Mouse (Mus musculus) CD4-positive naive resting alpha-beta T cell, adult 76 days (primary cell): ENCODE data around the gene Dclre1a. TPM values are rescaled to one million over a fixed set of nuclear protein-coding genes. Genes with fewer than 3 reads are reported as not detected.

Experiments
- total RNA-seq: library from RNA; stranded (reverse); gene quantifications from one replicate; pipeline ENCODE4 v1.2.4, GENCODE M21; 2023

Dclre1a gene
- 9.7 TPM for total RNA-seq

DNA sequence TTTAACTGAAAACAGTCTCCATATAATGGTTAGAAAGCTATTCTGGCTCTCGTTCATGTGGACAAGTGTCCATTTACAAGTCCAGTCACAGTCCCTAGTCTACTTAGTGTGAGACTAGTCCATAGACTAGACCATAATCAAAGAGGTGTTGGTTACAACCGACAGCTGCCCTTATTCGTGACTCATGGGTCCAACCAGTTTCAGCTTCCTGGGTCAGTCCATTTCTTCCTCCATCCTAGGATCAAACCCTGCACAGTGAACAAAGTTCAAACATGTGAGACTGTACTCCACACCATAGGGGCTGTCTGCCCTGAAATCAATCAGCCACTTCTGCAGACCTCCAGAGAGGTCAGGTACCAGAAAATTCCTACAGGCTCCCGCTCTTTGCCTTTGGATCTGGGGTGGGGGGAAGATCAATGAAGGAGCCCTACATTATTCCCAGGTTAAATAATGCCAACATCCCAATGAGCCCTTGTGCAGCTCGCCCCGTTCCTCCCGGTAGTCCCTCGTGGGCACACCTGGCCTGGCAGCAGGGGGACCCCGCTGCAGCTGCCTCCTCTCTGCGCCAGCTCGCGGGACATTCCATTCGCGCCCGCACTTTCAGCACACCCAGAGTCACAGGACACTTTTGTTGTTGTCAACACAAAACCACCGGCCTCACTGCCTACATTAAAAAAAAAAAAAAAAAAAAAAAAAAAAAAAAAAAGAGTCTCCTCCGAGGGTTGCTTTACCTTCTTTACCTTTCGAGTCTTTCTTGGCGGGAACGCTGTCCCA is at the start of gene Dclre1a:
Gene Dclre1a, minus strand, starts transcription at position 767 of the 774 bp plus-strand sequence.

DNA sequence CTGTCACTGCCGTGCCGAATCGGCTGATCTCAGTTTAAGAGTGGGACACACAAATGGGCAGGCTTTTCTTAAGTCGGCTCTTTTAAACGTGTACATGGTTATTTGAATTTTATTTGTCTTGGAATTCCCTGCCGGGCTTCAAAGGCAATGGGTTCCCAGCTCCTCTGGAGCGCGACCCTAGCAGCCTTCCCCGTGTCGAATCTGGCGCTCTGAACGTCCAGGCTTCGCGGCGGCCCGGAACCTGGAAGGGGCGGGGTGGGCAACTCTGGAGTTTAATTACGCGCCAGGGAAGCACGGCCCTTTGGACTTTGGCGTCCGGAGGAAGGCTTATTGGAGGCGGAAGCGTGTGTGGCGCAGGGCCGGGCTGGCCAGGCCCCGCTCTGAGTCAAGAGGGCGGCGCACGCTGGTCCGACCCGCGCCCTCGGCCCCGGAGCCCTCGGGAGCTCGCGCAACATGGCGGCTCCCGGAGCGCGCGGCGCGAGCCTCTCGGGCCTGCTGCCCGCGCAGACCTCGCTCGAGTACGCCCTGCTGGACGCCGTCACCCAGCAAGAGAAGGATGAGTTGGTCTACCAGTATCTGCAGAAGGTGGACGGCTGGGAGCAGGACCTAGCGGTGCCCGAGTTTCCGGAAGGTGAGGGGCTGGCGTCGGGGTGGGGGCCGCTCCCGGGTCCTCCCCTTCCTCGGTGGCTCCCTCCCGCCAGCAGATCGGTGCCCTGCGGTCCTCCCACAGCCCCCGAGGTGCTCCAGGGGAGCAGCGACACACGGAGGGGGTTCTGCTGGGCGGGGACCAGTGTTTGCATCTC is 409 bp upstream of the Dclre1a start, which contains the start of gene Nhlrc2:
Gene Nhlrc2, plus strand, starts transcription at position 32 of the 803 bp plus-strand sequence.

Other genes starting within 250 kb of the Dclre1a start
- gene Nrap, start 158.2 kb downstream of the Dclre1a start, total RNA-seq = 0.18 TPM
- 13.0 TPM for gene Casp7, start 151.1 kb downstream of the Dclre1a start, total RNA-seq
- gene Plekhs1, start 86.6 kb downstream of the Dclre1a start, total RNA-seq = 0.97 TPM
- gene Nhlrc2, start within 50 bp of the Dclre1a start, total RNA-seq = 29.4 TPM
- gene Adrb1, start 174.0 kb upstream of the Dclre1a start, total RNA-seq = 1.1 TPM